Mouse (Mus musculus) limb, embryonic 10.5 days (tissue): ENCODE measurements around the gene Slco2a1. TPM values are rescaled to one million over a fixed set of nuclear protein-coding genes. Genes with fewer than 3 reads are reported as not detected.

ENCODE experiments used
- DNase-seq: peaks from one replicate; pipeline ENCODE4 v3.0.0-alpha.2; 2017; ENCODE audit warnings: low spot score
- H3K27ac ChIP-seq: fragments of 300-500 bp; sonication (generic); 2 replicates; pipeline ENCODE4 v1.5.1; 2016; ENCODE audit warnings: mild to moderate bottlenecking
- H3K27me3 ChIP-seq: fragments of 300-500 bp; sonication (generic); 2 replicates; pipeline ENCODE4 v1.6.1; 2016; ENCODE audit warnings: low read depth, mild to moderate bottlenecking; ENCODE audit not compliant: poor library complexity, severe bottlenecking
- H3K36me3 ChIP-seq: fragments of 300-500 bp; sonication (generic); 2 replicates; pipeline ENCODE4 v1.6.1; 2016; ENCODE audit warnings: mild to moderate bottlenecking, moderate library complexity
- H3K4me1 ChIP-seq: fragments of 300-500 bp; sonication (generic); 2 replicates; pipeline ENCODE4 v1.6.1; 2016
- H3K4me3 ChIP-seq: fragments of 300-500 bp; sonication (generic); 2 replicates; pipeline ENCODE4 v1.5.1; 2016; ENCODE audit warnings: mild to moderate bottlenecking, moderate library complexity
- H3K9me3 ChIP-seq: fragments of 300-500 bp; sonication (generic); replicated peaks from 2 replicates; pipeline ENCODE4 v1.6.1; 2016; ENCODE audit warnings: mild to moderate bottlenecking
- WGBS: fragments of 180-500 bp; shearing (Covaris S2); methylation state at CpG from one replicate; pipeline ENCODE4 v1.1.7; 2016; 5-methylcytosine and 5-hydroxymethylcytosine counted together
- polyA plus RNA-seq: library from polyadenylated mRNA; unstranded; fragments of >200 nt; fragmentation: Nextera tagmentation; extraction: Ambion mirVana; gene quantifications from 2 replicates; pipeline ENCODE4 v1.2.1, GENCODE M21; 2016

Slco2a1 gene
- polyA plus RNA-seq, 1 experiment from 2014 or later: 0.50 TPM

- Histone ChIP-seq H3K4me3 (peak overlapping the region; percentile 72), H3K9me3 (no peaks in the 10 kb centered on the region), H3K4me1 (peaks cover 39% of the 10 kb centered on the region), H3K36me3 (no peaks in the 10 kb centered on the region), H3K27me3 (peaks cover 67% of the 10 kb centered on the region), H3K27ac (0 out of 2 replicates have a peak overlapping the region, but pooled peaks have one; percentile 81)
- WGBS: 20% methylated on average over 18 of the region's 18 CpGs
- no peak for DNase-seq
Measured at GRCm38 (mm10) chr9:103110727-103111501, 122.4 kb downstream of the Slco2a1 start.

- DNase-seq: peak; percentile 68
- Histone ChIP-seq H3K36me3 (no peaks in the 10 kb centered on the region), H3K27ac (peak within 1 kb of the TSS; percentile 81), H3K4me3 (peak within 1 kb of the TSS; percentile 72), H3K4me1 (peaks cover 39% of the 10 kb centered on the region), H3K27me3 (peaks cover 70% of the 10 kb centered on the region), H3K9me3 (no peaks in the 10 kb centered on the region)
- WGBS: under 1% methylated on average over 79 of the region's 81 CpGs
Measured at GRCm38 (mm10) chr9:103111621-103112470, 123.3 kb downstream of the Slco2a1 start, which contains the start of gene Rab6b. Gene Rab6b (plus strand): TSS chr9:103111787.

- peaks cover 70% of the 10 kb centered on the region for H3K27me3 ChIP-seq
- peak; percentile 60 for DNase-seq
Measured at GRCm38 (mm10) chr9:103112471-103113271, 124.2 kb downstream of the Slco2a1 start.

GRCm38 (mm10) chr9:103113351-103113750 lies 124.8 kb downstream of the Slco2a1 start:
- DNase-seq: no peak
- Histone ChIP-seq H3K9me3 (no peaks in the 10 kb centered on the region), H3K36me3 (no peaks in the 10 kb centered on the region), H3K27ac (no peak overlapping the region), H3K27me3 (peaks cover 70% of the 10 kb centered on the region), H3K4me1 (peaks cover 39% of the 10 kb centered on the region), H3K4me3 (peak overlapping the region; percentile 72; the same call in 1 of the 2 replicates)
- 23% methylated on average over 11 of the region's 11 CpGs for WGBS

More at GRCm38 (mm10) chr9:103112471-103113271, 124.2 kb downstream of the Slco2a1 start:
- Histone ChIP-seq H3K27ac (peak overlapping the region; percentile 81; the same call in 1 of the 2 replicates), H3K4me3 (peak overlapping the region; percentile 72), H3K4me1 (peaks cover 39% of the 10 kb centered on the region), H3K9me3 (no peaks in the 10 kb centered on the region), H3K36me3 (no peaks in the 10 kb centered on the region)
- WGBS: 1% methylated on average over 35 of the region's 35 CpGs

- H3K4me1 ChIP-seq: peaks cover 35% of the 10 kb centered on the region
- no peak overlapping the region for H3K4me3 ChIP-seq
- peaks cover 69% of the 10 kb centered on the region for H3K27me3 ChIP-seq
- H3K27ac ChIP-seq: no peak overlapping the region
- 54% methylated on average over 8 of the region's 8 CpGs for WGBS
- H3K36me3 ChIP-seq: no peaks in the 10 kb centered on the region
- DNase-seq: no peak
- no peaks in the 10 kb centered on the region for H3K9me3 ChIP-seq
Measured at GRCm38 (mm10) chr9:103114326-103114725, 125.8 kb downstream of the Slco2a1 start.

- Histone ChIP-seq H3K27me3 (peaks cover 64% of the 10 kb centered on the region), H3K4me1 (peaks cover 29% of the 10 kb centered on the region), H3K27ac (no peak overlapping the region), H3K4me3 (no peak overlapping the region), H3K9me3 (no peaks in the 10 kb centered on the region), H3K36me3 (no peaks in the 10 kb centered on the region)
- WGBS: 92% methylated on average over 13 of the region's 13 CpGs
- no peak for DNase-seq
Measured at GRCm38 (mm10) chr9:103114901-103115300, 126.4 kb downstream of the Slco2a1 start.

GRCm38 (mm10) chr9:103116941-103117340 lies 128.4 kb downstream of the Slco2a1 start:
- Histone ChIP-seq H3K27me3 (peaks cover 43% of the 10 kb centered on the region), H3K4me3 (no peak overlapping the region), H3K27ac (no peak overlapping the region), H3K9me3 (no peaks in the 10 kb centered on the region), H3K4me1 (peaks cover 15% of the 10 kb centered on the region), H3K36me3 (no peaks in the 10 kb centered on the region)
- no peak for DNase-seq
- 83% methylated on average over 4 of the region's 4 CpGs for WGBS

GRCm38 (mm10) chr9:103117495-103117894 lies 129.0 kb downstream of the Slco2a1 start:
- H3K4me3 ChIP-seq: no peak overlapping the region
- no peaks in the 10 kb centered on the region for H3K36me3 ChIP-seq
- no peaks in the 10 kb centered on the region for H3K9me3 ChIP-seq
- peaks cover 38% of the 10 kb centered on the region for H3K27me3 ChIP-seq
- no peak for DNase-seq
- no peak overlapping the region for H3K27ac ChIP-seq
- WGBS: 80% methylated on average over 5 of the region's 5 CpGs
- H3K4me1 ChIP-seq: peaks cover 9% of the 10 kb centered on the region

GRCm38 (mm10) chr9:103117951-103118350 lies 129.4 kb downstream of the Slco2a1 start:
- 92% methylated on average over 8 of the region's 8 CpGs for WGBS
- Histone ChIP-seq H3K27me3 (peaks cover 33% of the 10 kb centered on the region), H3K9me3 (no peaks in the 10 kb centered on the region), H3K4me1 (peaks cover 5% of the 10 kb centered on the region), H3K4me3 (no peak overlapping the region), H3K27ac (no peak overlapping the region), H3K36me3 (no peaks in the 10 kb centered on the region)
- no peak for DNase-seq

- no peaks in the 10 kb centered on the region for H3K4me1 ChIP-seq
- no peaks in the 10 kb centered on the region for H3K36me3 ChIP-seq
- no peak overlapping the region for H3K27ac ChIP-seq
- H3K27me3 ChIP-seq: peaks cover 25% of the 10 kb centered on the region
- no peak overlapping the region for H3K4me3 ChIP-seq
- no peak for DNase-seq
- WGBS: 89% methylated on average over 5 of the region's 5 CpGs
- H3K9me3 ChIP-seq: no peaks in the 10 kb centered on the region
Measured at GRCm38 (mm10) chr9:103118651-103119275, 130.3 kb downstream of the Slco2a1 start.

GRCm38 (mm10) chr9:103119781-103120180 lies 131.3 kb downstream of the Slco2a1 start:
- peaks cover 15% of the 10 kb centered on the region for H3K27me3 ChIP-seq
- H3K9me3 ChIP-seq: no peaks in the 10 kb centered on the region
- H3K4me1 ChIP-seq: no peaks in the 10 kb centered on the region
- 83% methylated on average over 9 of the region's 9 CpGs for WGBS
- H3K27ac ChIP-seq: no peak overlapping the region; the same call in 1 of the 2 replicates
- H3K4me3 ChIP-seq: no peak overlapping the region
- DNase-seq: no peak
- no peaks in the 10 kb centered on the region for H3K36me3 ChIP-seq

- Histone ChIP-seq H3K4me1 (no peaks in the 10 kb centered on the region), H3K27me3 (peaks cover 10% of the 10 kb centered on the region), H3K27ac (0 out of 2 replicates have a peak overlapping the region, but pooled peaks have one; percentile 30), H3K4me3 (no peak overlapping the region), H3K36me3 (no peaks in the 10 kb centered on the region), H3K9me3 (no peaks in the 10 kb centered on the region)
- DNase-seq: no peak
- 47% methylated on average over 2 of the region's 2 CpGs for WGBS
Measured at GRCm38 (mm10) chr9:103120231-103120630, 131.7 kb downstream of the Slco2a1 start.
